Mouse (Mus musculus) gastrocnemius, adult 2 months (tissue): ENCODE measurements around the gene Slc7a11. TPM values are rescaled to one million over a fixed set of nuclear protein-coding genes. Genes with fewer than 3 reads are reported as not detected.

ENCODE experiments used
- DNase-seq: peaks from one replicate; pipeline ENCODE4 v3.0.0; 2022
- H3K27ac ChIP-seq: fragments of 200-600 bp; 2 replicates; pipeline ENCODE4 v1.8.1; 2022; ENCODE audit warnings: mild to moderate bottlenecking
- H3K4me3 ChIP-seq: fragments of 200-600 bp; 2 replicates; pipeline ENCODE4 v1.8.1; 2022; ENCODE audit warnings: mild to moderate bottlenecking, moderate library complexity
- CTCF ChIP-seq: fragments of 200-600 bp; IDR thresholded peaks from 2 replicates; pipeline ENCODE4 v1.8.1; 2022; ENCODE audit warnings: antibody characterized with exemption, mild to moderate bottlenecking, moderate library complexity
- intact Hi-C: fragments of 180-260 bp; cut with DNase I; formaldehyde crosslinking; loops from one replicate; pipeline ENCODE4 v1.15.1; 2025
- total RNA-seq, 2 experiments: library from RNA; stranded (reverse); gene quantifications; 2 replicates each; pipeline ENCODE4 v1.2.3; 2021

Gene Slc7a11
- total RNA-seq, 2 experiments from 2014 or later, result 0.06 to 0.18 TPM

GRCm38 (mm10) chr3:50160756-50161155, 282.7 kb downstream of the Slc7a11 start:
- Histone ChIP-seq H3K27ac (no peak overlapping the region), H3K4me3 (no peak overlapping the region)
- no peak for TF ChIP-seq CTCF
- no peak for DNase-seq
- intact Hi-C loops, result no loop called here

GRCm38 (mm10) chr3:50144144-50144543, 299.3 kb downstream of the Slc7a11 start:
- intact Hi-C loops, result no loop called here
- H3K4me3 ChIP-seq, result no peak overlapping the region
- TF ChIP-seq CTCF, result no peak
- no peak overlapping the region for H3K27ac ChIP-seq
- DNase-seq, result no peak

GRCm38 (mm10) chr3:50138319-50138718, 305.1 kb downstream of the Slc7a11 start:
- DNase-seq, result no peak
- TF ChIP-seq CTCF, result no peak
- H3K27ac ChIP-seq, result no peak overlapping the region
- H3K4me3 ChIP-seq, result no peak overlapping the region
- intact Hi-C loops, result no loop called here

GRCm38 (mm10) chr3:50132204-50132603, 311.2 kb downstream of the Slc7a11 start:
- intact Hi-C loops, result no loop called here
- DNase-seq, result no peak
- Histone ChIP-seq H3K4me3 (no peak overlapping the region), H3K27ac (no peak overlapping the region)
- TF ChIP-seq CTCF, result no peak

GRCm38 (mm10) chr3:50130319-50130718, 313.1 kb downstream of the Slc7a11 start:
- no peak for TF ChIP-seq CTCF
- intact Hi-C loops, result no loop called here
- DNase-seq, result no peak
- Histone ChIP-seq H3K4me3 (no peak overlapping the region), H3K27ac (no peak overlapping the region)

- Histone ChIP-seq H3K27ac (no peak overlapping the region), H3K4me3 (no peak overlapping the region)
- intact Hi-C loops, result loop anchor here (2.0 kb wide), 1 partner anchor 1026 kb away; no protein-coding TSS in a partner anchor
- peak; percentile 73 for TF ChIP-seq CTCF
- DNase-seq, result no peak
These were observed 322.4 kb downstream of the Slc7a11 start for GRCm38 (mm10) chr3:50121001-50121400.

- no peak overlapping the region for H3K27ac ChIP-seq
- TF ChIP-seq CTCF, result no peak
- no peak overlapping the region for H3K4me3 ChIP-seq
- DNase-seq, result no peak
- intact Hi-C loops, result no loop called here
These were observed 327.1 kb downstream of the Slc7a11 start for GRCm38 (mm10) chr3:50116266-50116665.

GRCm38 (mm10) chr3:50105509-50105908, 337.9 kb downstream of the Slc7a11 start:
- DNase-seq, result peak; percentile 65
- intact Hi-C loops, result no loop called here
- Histone ChIP-seq H3K4me3 (peak overlapping the region; percentile 67), H3K27ac (peak overlapping the region; percentile 84)
- TF ChIP-seq CTCF, result no peak

- no peak for DNase-seq
- intact Hi-C loops, result no loop called here
- Histone ChIP-seq H3K27ac (no peak overlapping the region), H3K4me3 (no peak overlapping the region)
- no peak for TF ChIP-seq CTCF
These were observed 348.9 kb downstream of the Slc7a11 start for GRCm38 (mm10) chr3:50094404-50095092.

- peak; percentile 80 for TF ChIP-seq CTCF
- peak; percentile 55 for DNase-seq
- H3K4me3 ChIP-seq, result no peak overlapping the region
- intact Hi-C loops, result loop anchor here (5.0 kb wide), 1 partner anchor 980 kb away; no protein-coding TSS in a partner anchor
- no peak overlapping the region for H3K27ac ChIP-seq
These were observed 366.4 kb downstream of the Slc7a11 start for GRCm38 (mm10) chr3:50076979-50077378.

GRCm38 (mm10) chr3:50063396-50063795, 380.0 kb downstream of the Slc7a11 start:
- intact Hi-C loops, result no loop called here
- Histone ChIP-seq H3K27ac (no peak overlapping the region), H3K4me3 (no peak overlapping the region)
- no peak for TF ChIP-seq CTCF
- DNase-seq, result no peak

- H3K27ac ChIP-seq, result no peak overlapping the region
- no peak for TF ChIP-seq CTCF
- H3K4me3 ChIP-seq, result no peak overlapping the region
- DNase-seq, result no peak
- intact Hi-C loops, result no loop called here
These were observed 398.7 kb downstream of the Slc7a11 start for GRCm38 (mm10) chr3:50044666-50045065.

GRCm38 (mm10) chr3:50044160-50044559, 399.3 kb downstream of the Slc7a11 start:
- no peak for DNase-seq
- intact Hi-C loops, result no loop called here
- no peak for TF ChIP-seq CTCF
- no peak overlapping the region for H3K4me3 ChIP-seq
- H3K27ac ChIP-seq, result no peak overlapping the region

GRCm38 (mm10) chr3:50041141-50041540, 402.3 kb downstream of the Slc7a11 start:
- DNase-seq, result no peak
- H3K27ac ChIP-seq, result no peak overlapping the region
- H3K4me3 ChIP-seq, result no peak overlapping the region
- intact Hi-C loops, result no loop called here
- no peak for TF ChIP-seq CTCF
